Mouse (Mus musculus): ENCODE measurements around the gene Methig1.
A peak's percentile ranks its signal among the peaks of the same experiment; 100 is the strongest.
"Not testable (repeated sequence)": the region's sequence is repeated elsewhere in the genome, so short reads cannot be mapped to it uniquely, and the experiment has no call there.

The Methig1 gene

GRCm38 (mm10) chr15:100395561-100395960 is 42.6 kb downstream of the Methig1 start:
- DNase-seq (ENCODE audit: low spot score in 2 of 2), result no peak

- no peak for DNase-seq (ENCODE audit: low spot score in 2 of 2)
These were observed 47.8 kb downstream of the Methig1 start for GRCm38 (mm10) chr15:100400592-100401250.

DNA sequence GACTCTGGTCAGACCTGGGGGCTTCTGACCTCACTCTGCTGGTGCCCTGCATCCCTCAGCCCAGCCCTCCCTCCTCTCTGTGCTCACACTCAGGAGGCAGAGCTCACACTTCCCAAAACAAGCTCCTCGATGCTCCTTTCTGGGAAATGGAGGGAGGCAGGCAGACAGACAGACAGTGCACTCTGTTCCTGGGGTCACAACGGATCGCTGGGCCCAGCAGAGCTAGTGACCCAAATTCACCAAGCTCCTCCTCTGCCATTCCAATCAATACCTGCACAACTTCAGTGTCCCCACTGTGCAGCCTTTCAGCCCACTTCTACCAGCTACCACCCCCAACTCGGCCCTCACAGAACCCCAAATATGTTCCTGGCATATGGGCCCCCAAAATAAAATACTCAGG is 48.9 kb downstream of the Methig1 start:
- no peak for DNase-seq (ENCODE audit: low spot score in 2 of 2)

- DNase-seq (ENCODE audit: low spot score in 2 of 2), result no peak
These were observed 49.4 kb downstream of the Methig1 start for GRCm38 (mm10) chr15:100402347-100402746.

- no peak for DNase-seq (ENCODE audit: low spot score in 2 of 2)
These were observed 49.8 kb downstream of the Methig1 start for GRCm38 (mm10) chr15:100402798-100403197.

GRCm38 (mm10) chr15:100403318-100404000 is 50.5 kb downstream of the Methig1 start:
- peak in 1 of 2 experiments; percentile 38 for DNase-seq (ENCODE audit: low spot score in 2 of 2)

DNA sequence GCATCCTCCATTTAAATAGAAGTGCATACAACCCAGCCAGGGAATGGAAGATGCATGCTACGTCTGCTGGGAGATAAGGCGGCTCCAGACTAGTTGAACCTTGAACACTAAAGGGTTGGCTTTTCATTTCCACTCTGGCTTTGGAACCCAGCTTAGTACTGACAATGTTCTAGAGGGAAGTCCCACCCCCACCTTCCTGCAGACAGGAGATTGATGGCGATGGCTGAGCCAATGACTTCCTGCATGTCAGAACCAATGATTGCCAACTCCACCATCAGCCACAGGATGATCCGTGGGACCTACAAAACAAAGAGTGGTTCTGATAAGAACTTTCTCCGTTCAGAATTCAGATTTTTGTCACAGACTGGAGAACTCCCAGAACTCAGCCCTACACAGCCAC is 53.1 kb downstream of the Methig1 start:
- no peak for DNase-seq (ENCODE audit: low spot score in 2 of 2)

DNA sequence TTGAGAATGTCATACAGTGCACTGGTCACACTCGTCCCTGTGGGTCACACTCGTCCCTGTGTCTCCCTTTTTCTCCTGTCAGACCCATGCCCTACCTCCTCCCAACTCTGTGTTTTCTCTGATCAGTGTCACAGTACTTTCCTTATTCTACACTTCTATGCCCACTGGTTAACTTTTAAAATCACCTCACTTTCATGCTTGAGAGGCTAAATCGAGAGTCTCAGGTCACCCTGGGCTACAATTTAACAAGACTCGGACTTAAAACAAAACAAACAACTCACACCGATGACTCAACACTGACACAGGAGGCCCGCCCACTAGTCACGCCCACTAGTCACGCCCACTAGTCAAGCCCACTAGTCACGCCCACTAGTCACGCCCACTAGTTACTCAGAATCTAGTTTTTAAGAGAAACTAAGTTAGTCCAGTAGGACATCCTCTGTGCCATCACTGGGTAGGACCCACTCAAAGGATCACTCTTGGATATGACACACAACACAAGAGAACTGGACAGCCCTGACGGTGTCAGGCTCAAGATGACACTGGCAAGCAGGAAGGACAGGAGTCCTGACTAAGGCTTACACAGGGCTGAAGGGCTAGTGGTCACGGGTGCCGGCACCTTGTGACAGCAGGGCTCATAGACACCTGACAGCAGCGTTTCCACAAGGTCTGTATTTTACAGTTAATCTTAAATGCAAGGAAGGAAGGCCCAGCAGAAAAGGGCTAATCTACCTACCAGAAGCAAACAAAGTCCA is 58.1 kb downstream of the Methig1 start:
- DNase-seq (ENCODE audit: low spot score in 2 of 2), result peak; percentile 59 to 72

DNA sequence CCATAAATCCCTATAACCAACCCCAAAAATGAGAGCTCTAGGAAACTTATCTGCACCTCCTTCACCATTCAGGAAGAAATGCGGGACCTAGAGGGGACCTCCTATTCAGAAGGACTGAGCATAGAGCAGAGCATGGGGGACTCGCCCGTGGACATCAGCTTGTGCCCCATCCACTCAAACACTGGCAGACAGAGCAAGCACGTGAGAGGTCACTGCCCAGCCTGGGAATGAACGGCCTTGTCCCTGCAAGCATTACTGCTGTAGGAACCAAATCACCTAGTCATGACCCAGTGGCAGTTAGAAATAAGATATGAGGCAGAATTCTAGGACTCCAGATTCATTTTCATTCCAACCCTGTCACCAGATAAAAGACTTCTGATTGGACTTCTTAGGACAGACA is 58.8 kb downstream of the Methig1 start:
- no peak for DNase-seq (ENCODE audit: low spot score in 2 of 2)

DNA sequence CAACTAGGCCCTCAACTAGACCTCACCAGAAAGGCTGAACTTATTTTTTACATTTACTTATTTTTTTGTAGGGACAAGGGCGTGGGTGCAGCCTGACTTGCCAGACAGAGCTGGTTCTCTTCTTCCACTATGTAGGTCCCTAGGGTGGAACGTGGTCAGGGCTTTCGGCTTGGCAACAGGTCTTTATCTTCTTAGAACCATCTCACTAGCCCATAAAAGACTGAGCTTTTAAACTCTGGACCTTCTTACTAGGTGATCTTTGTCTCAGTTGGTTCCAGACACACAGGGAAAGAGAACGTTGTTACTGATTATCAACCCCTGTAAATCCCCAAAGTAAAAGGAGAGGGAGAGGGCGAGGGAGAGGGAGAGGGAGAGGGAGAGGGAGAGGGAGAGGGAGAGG is 60.4 kb downstream of the Methig1 start:
- DNase-seq (ENCODE audit: low spot score in 2 of 2), result no peak

GRCm38 (mm10) chr15:100414011-100414410 is 61.1 kb downstream of the Methig1 start:
- DNase-seq (ENCODE audit: low spot score in 2 of 2), result no peak

GRCm38 (mm10) chr15:100414942-100415341 is 62.0 kb downstream of the Methig1 start:
- no peak for DNase-seq (ENCODE audit: low spot score in 2 of 2)

DNA sequence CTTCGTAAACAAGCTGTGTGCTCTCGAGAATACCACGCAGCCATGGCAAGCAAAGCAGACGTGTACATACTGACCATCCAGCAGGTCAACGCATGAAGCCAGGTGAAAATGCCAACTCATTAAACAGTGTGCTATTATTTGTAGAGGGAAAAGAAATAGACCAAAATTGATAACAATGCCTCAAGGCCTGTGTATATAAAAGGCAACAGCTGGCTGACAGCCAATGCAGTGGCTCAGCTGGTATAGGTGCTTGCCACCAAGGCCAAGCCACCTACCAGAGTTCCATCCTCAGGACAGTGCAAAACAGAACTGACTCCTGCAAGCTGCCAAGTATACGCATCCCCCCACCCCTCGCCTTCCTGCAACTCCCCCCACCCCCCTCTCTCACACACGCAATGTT is 62.7 kb downstream of the Methig1 start:
- DNase-seq (ENCODE audit: low spot score in 2 of 2), result peak in 1 of 2 experiments; percentile 30

GRCm38 (mm10) chr15:100417854-100418450 is 65.0 kb downstream of the Methig1 start:
- no peak for DNase-seq (ENCODE audit: low spot score in 2 of 2)

DNA sequence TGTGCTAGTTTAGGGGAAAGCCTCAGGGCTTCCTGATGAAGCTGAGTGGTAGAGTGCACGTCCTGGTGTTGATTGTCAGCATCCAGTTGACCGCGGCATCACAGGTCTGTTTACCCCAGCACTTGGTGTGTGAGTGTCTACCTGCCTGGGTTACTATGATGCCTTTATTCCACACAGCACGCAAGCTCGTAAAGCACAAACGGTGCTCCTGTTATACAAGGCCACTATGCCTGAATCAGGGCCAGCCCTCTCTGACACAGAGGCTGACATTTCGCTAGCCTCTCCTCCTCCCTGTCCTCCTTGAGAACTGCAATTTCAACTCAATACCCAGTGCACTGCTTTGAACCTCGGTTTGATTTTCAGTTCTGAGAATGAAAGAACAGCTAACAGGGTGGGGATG is 66.4 kb downstream of the Methig1 start:
- no peak for DNase-seq (ENCODE audit: low spot score in 2 of 2)

GRCm38 (mm10) chr15:100419901-100420745 is 67.2 kb downstream of the Methig1 start:
- DNase-seq (ENCODE audit: low spot score in 2 of 2), result no peak

GRCm38 (mm10) chr15:100421059-100421757 is 68.3 kb downstream of the Methig1 start:
- DNase-seq (ENCODE audit: low spot score in 2 of 2), result no peak

GRCm38 (mm10) chr15:100421758-100422197 is 68.8 kb downstream of the Methig1 start, which contains the start of gene Gm5475:
Gene Gm5475 (plus strand): TSS chr15:100422147.
- DNase-seq (ENCODE audit: low spot score in 2 of 2), result not testable (repeated sequence)

- DNase-seq (ENCODE audit: low spot score in 2 of 2), result no peak
These were observed 69.5 kb downstream of the Methig1 start for GRCm38 (mm10) chr15:100422476-100422875.
